Mouse (Mus musculus) brain, embryonic 14.5 days (tissue): ENCODE data around the gene Tm4sf5.

Experiments
- CTCF ChIP-seq: fragments of 200-500 bp; IDR thresholded peaks from 2 replicates; pipeline ENCODE4 v1.5.1; 2012; ENCODE audit warnings: inconsistent platforms, mild to moderate bottlenecking, moderate library complexity, borderline replicate concordance; ENCODE audit not compliant: insufficient read depth, insufficient read length; ENCODE audit errors: extremely low read depth
- POLR2A ChIP-seq: fragments of 200-500 bp; IDR thresholded peaks from 2 replicates; pipeline ENCODE4 v1.6.1; 2012; ENCODE audit warnings: mild to moderate bottlenecking, inconsistent platforms, borderline replicate concordance; ENCODE audit not compliant: poor library complexity, insufficient read depth, insufficient read length, severe bottlenecking; ENCODE audit errors: extremely low read depth

GRCm38 (mm10) chr11:70518436-70518835 lies 13.4 kb downstream of the Tm4sf5 start:
- TF ChIP-seq POLR2A (no peak), CTCF (no peak)
